Comparison of ENCODE assay signal across 9 mouse cellular contexts in the genomic region with DNA sequence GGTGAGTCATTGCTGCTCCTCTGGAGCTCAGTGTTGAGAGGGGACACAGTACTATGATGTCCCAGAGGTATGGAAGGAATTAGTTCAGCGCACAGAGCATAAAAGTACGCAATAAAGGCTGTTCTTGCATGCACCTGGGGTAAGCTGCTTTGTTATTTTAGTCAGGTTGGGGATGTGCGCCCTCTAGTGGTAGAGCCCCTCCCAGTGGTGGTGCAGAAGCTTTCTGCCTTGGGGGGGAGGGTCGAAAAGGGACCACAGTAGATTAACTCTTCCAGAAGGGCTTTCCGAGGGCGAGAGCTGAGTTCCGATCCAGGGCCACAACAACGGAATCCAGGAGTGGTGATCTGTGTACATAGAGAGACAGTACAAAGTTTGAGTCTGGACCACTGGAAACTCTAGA. TPM values are rescaled to one million over a fixed set of nuclear protein-coding genes. Genes with fewer than 3 reads are reported as not detected.
DNase-seq lines count a peak whose midpoint lies in the region; ATAC-seq and TF ChIP-seq lines count a peak whose summit lies in the region.
"Had no signal": no experiment of that assay in that cellular context is flagged by ENCODE, and none has a peak within 500 bp of the region (broad histone marks: within the 10 kb centered on the region; RNA-seq: fewer than 3 reads in every experiment).

No protein-coding gene starts in this region.

- no peak for TF ChIP-seq POLR2A in ES-Bruce4 (IDR thresholded peaks at IDR 0.05; ENCODE audit: insufficient read depth, low read length)

- H3K4me1 ChIP-seq in hindbrain, embryonic 10.5 days (replicated peaks): peaks cover 22% of the 10 kb centered on the region
- H3K4me1 ChIP-seq in hindbrain, embryonic 14.5 days (replicated peaks; ENCODE audit: control insufficient read depth, insufficient read depth, low read length): no peaks in the 10 kb centered on the region
- no peaks in the 10 kb centered on the region for H3K4me1 ChIP-seq in ES-Bruce4 (ENCODE audit: control insufficient read depth, insufficient read depth, low read length)
- H3K4me1 ChIP-seq in limb, embryonic 11.5 days (ENCODE audit: control insufficient read depth, insufficient read depth, low read length): peaks cover 4% of the 10 kb centered on the region; the same call in 1 of the 2 replicates

- 54% methylated on average over 8 of the region's 8 CpGs for WGBS in hindbrain, embryonic 10.5 days
- 54% methylated on average over 8 of the region's 8 CpGs for WGBS in hindbrain, embryonic 14.5 days
- WGBS in limb, embryonic 11.5 days: 38% methylated on average over 8 of the region's 8 CpGs

- H3K4me3 ChIP-seq in hindbrain, embryonic 10.5 days: no peak overlapping the region
- H3K4me3 ChIP-seq in hindbrain, embryonic 14.5 days (replicated peaks; ENCODE audit: low read length): no peak overlapping the region
- H3K4me3 ChIP-seq in ES-Bruce4 (ENCODE audit: low read depth, low read length): no peak overlapping the region
- no peak overlapping the region for H3K4me3 ChIP-seq in limb, embryonic 11.5 days (ENCODE audit: low read depth, low read length)
- H3K4me3 ChIP-seq: lung, embryonic 15.5 days had no signal

- no peaks in the 10 kb centered on the region for H3K36me3 ChIP-seq in hindbrain, embryonic 10.5 days
- no peaks in the 10 kb centered on the region for H3K36me3 ChIP-seq in hindbrain, embryonic 14.5 days (replicated peaks; ENCODE audit: control insufficient read depth, insufficient read depth)
- no peaks in the 10 kb centered on the region for H3K36me3 ChIP-seq in ES-Bruce4 (ENCODE audit: control insufficient read depth, insufficient read depth, low read length, poor library complexity, severe bottlenecking)
- no peaks in the 10 kb centered on the region for H3K36me3 ChIP-seq in limb, embryonic 11.5 days (ENCODE audit: control insufficient read depth, insufficient read depth, low read length)
- H3K36me3 ChIP-seq: lung, embryonic 15.5 days had no signal

- peak; percentile 54 for DNase-seq in hindbrain, embryonic 10.5 days (ENCODE audit: low spot score)
- DNase-seq in hindbrain, embryonic 14.5 days (ENCODE audit: low spot score): no peak
- DNase-seq in 3T3-L1 (ENCODE audit: low read depth, low spot score): peak; percentile 42
- peak; percentile 62 to 75 for DNase-seq in cerebellum, postnatal 14 days
- peak; percentile 87 for DNase-seq in limb, embryonic 11.5 days (ENCODE audit: low spot score)
- DNase-seq in spleen, postnatal 4 days (ENCODE audit: low spot score in 2 of 2): peak; percentile 33 to 76

- no peak for ATAC-seq in hindbrain, embryonic 14.5 days (ENCODE audit: low FRiP score)
- no peak for ATAC-seq in limb, embryonic 11.5 days (ENCODE audit: insufficient number of reproducible peaks, low FRiP score, low TSS enrichment, low read depth)
- ATAC-seq in megakaryocyte, adult 5-6 weeks (ENCODE audit: poor library complexity, severe bottlenecking): no peak

- no peak for TF ChIP-seq EP300 in ES-Bruce4 (IDR thresholded peaks at IDR 0.05; ENCODE audit: insufficient read depth, low read depth, low read length)

- H3K27ac ChIP-seq in hindbrain, embryonic 10.5 days: no peak overlapping the region
- no peak overlapping the region for H3K27ac ChIP-seq in hindbrain, embryonic 14.5 days
- no peak overlapping the region for H3K27ac ChIP-seq in ES-Bruce4 (ENCODE audit: insufficient read depth, low read length)
- H3K27ac ChIP-seq in limb, embryonic 11.5 days (replicated peaks; ENCODE audit: low read depth, low read length): no peak overlapping the region
- H3K27ac ChIP-seq: lung, embryonic 15.5 days had no signal

- TF ChIP-seq CTCF in ES-Bruce4 (IDR thresholded peaks at IDR 0.05; ENCODE audit: low read depth, low read length): peak; percentile 80

- H3K27me3 ChIP-seq in hindbrain, embryonic 10.5 days (ENCODE audit: insufficient read depth, poor library complexity, severe bottlenecking): peaks cover 3% of the 10 kb centered on the region; the same call in 1 of the 2 replicates
- no peaks in the 10 kb centered on the region for H3K27me3 ChIP-seq in hindbrain, embryonic 14.5 days (ENCODE audit: control insufficient read depth, insufficient read depth, low read length)
- H3K27me3 ChIP-seq in ES-Bruce4 (ENCODE audit: control insufficient read depth, insufficient read depth, low read length, poor library complexity, severe bottlenecking): no peaks in the 10 kb centered on the region
- 0 out of 2 replicates have a peak, but pooled peaks cover 2% of the 10 kb centered on the region for H3K27me3 ChIP-seq in limb, embryonic 11.5 days (ENCODE audit: control insufficient read depth, insufficient read depth, low read length)
- H3K27me3 ChIP-seq: lung, embryonic 15.5 days had no signal

- no peak overlapping the region for H3K9ac ChIP-seq in hindbrain, embryonic 14.5 days
- no peak overlapping the region for H3K9ac ChIP-seq in ES-Bruce4 (ENCODE audit: low read depth, poor library complexity, severe bottlenecking)
- H3K9ac ChIP-seq in limb, embryonic 11.5 days (ENCODE audit: low read length): no peak overlapping the region
- H3K9ac ChIP-seq: lung, embryonic 15.5 days had no signal

- H3K4me2 ChIP-seq in hindbrain, embryonic 14.5 days (replicated peaks): no peak overlapping the region
- H3K4me2 ChIP-seq in limb, embryonic 11.5 days (ENCODE audit: low read depth, severe bottlenecking): no peak overlapping the region
- H3K4me2 ChIP-seq: lung, embryonic 15.5 days had no signal

- 0 out of 2 replicates have a peak, but pooled peaks cover 4% of the 10 kb centered on the region for H3K9me3 ChIP-seq in hindbrain, embryonic 10.5 days
- H3K9me3 ChIP-seq in hindbrain, embryonic 14.5 days (ENCODE audit: control insufficient read depth, low read length): peaks cover 7% of the 10 kb centered on the region; the same call in 1 of the 2 replicates
- no peaks in the 10 kb centered on the region for H3K9me3 ChIP-seq in ES-Bruce4 (replicated peaks; ENCODE audit: control insufficient read depth, insufficient read depth, low read length, poor library complexity, severe bottlenecking)
- H3K9me3 ChIP-seq in limb, embryonic 11.5 days (ENCODE audit: control insufficient read depth, low read length): no peaks in the 10 kb centered on the region
- H3K9me3 ChIP-seq: lung, embryonic 15.5 days had no signal

RNA-seq across cellular contexts. Expression of a gene that starts 49.3 kb away (rescaled TPM):
- 5.9 and 7.7 TPM in 2 replicates for polyA plus RNA-seq in hindbrain, embryonic 10.5 days (2016; fragmentation: Nextera tagmentation; extraction: Ambion mirVana)
- polyA plus RNA-seq in hindbrain, embryonic 14.5 days (2014; fragmentation: Nextera tagmentation; extraction: Ambion mirVana): 9.0 and 10.1 TPM in 2 replicates
- polyA plus RNA-seq in ES-Bruce4 (2011; ENCODE audit: insufficient read depth, insufficient read length, low read depth, missing spikeins): 0.82 and 1.4 TPM in 2 replicates
- 12.7 and 16.8 TPM in 2 replicates for polyA plus RNA-seq in limb, embryonic 11.5 days (2014; fragmentation: Nextera tagmentation; extraction: Ambion mirVana)
- total RNA-seq in megakaryocyte, adult 5-6 weeks (2015): not detected in 2 replicates
- total RNA-seq in megakaryocyte, adult 5-6 weeks (2017): not detected in 2 replicates
